Mouse (Mus musculus): ENCODE results near the gene Slco2b1. TPM values are rescaled to one million over a fixed set of nuclear protein-coding genes. Genes with fewer than 3 reads are reported as not detected.
A peak's percentile ranks its signal among the peaks of the same experiment; 100 is the strongest.

The Slco2b1 gene
- polyA plus RNA-seq, 1 experiment from 2014 or later = 3.0 TPM

GRCm38 (mm10) chr7:99663507-99664220, 47.5 kb downstream of the Slco2b1 start:
- H3K4me3 ChIP-seq (ENCODE audit: low read length) = no peak overlapping the region
- H3K9ac ChIP-seq (replicated peaks; ENCODE audit: low read length) = no peak overlapping the region
- WGBS = 86% methylated on average over 9 of the region's 9 CpGs
- H3K4me2 ChIP-seq (replicated peaks; ENCODE audit: low read depth, low read length) = no peak overlapping the region
- peaks cover 12% of the 10 kb centered on the region for H3K4me1 ChIP-seq (ENCODE audit: insufficient read depth, low read length)
- H3K27ac ChIP-seq (ENCODE audit: low read length) = no peak overlapping the region
- ATAC-seq (ENCODE audit: low FRiP score, low TSS enrichment) = no peak
- no peaks in the 10 kb centered on the region for H3K36me3 ChIP-seq (ENCODE audit: insufficient read depth, low read length)
- H3K27me3 ChIP-seq (ENCODE audit: insufficient read depth, low read length) = peaks cover 3% of the 10 kb centered on the region; the same call in 1 of the 2 replicates
- no peaks in the 10 kb centered on the region for H3K9me3 ChIP-seq (ENCODE audit: low read length)

GRCm38 (mm10) chr7:99662311-99662710, 48.8 kb downstream of the Slco2b1 start:
- H3K4me2 ChIP-seq (replicated peaks; ENCODE audit: low read depth, low read length) = no peak overlapping the region
- no peak overlapping the region for H3K27ac ChIP-seq (ENCODE audit: low read length)
- peaks cover 12% of the 10 kb centered on the region for H3K4me1 ChIP-seq (ENCODE audit: insufficient read depth, low read length)
- H3K4me3 ChIP-seq (ENCODE audit: low read length) = no peak overlapping the region
- whole genome bisulfite sequencing = 70% methylated on average over 2 of the region's 2 CpGs
- no peak for ATAC-seq (ENCODE audit: low FRiP score, low TSS enrichment)
- H3K36me3 ChIP-seq (ENCODE audit: insufficient read depth, low read length) = no peaks in the 10 kb centered on the region
- peaks cover 3% of the 10 kb centered on the region; the same call in 1 of the 2 replicates for H3K27me3 ChIP-seq (ENCODE audit: insufficient read depth, low read length)
- H3K9ac ChIP-seq (replicated peaks; ENCODE audit: low read length) = no peak overlapping the region
- no peaks in the 10 kb centered on the region for H3K9me3 ChIP-seq (ENCODE audit: low read length)

- no peak overlapping the region for H3K9ac ChIP-seq (replicated peaks; ENCODE audit: low read length)
- ATAC-seq (ENCODE audit: low FRiP score, low TSS enrichment) = no peak
- H3K4me3 ChIP-seq (ENCODE audit: low read length) = no peak overlapping the region
- no peak overlapping the region for H3K27ac ChIP-seq (ENCODE audit: low read length)
- WGBS = 78% methylated on average over 14 of the region's 14 CpGs
- no peaks in the 10 kb centered on the region for H3K9me3 ChIP-seq (ENCODE audit: low read length)
- H3K4me2 ChIP-seq (replicated peaks; ENCODE audit: low read depth, low read length) = no peak overlapping the region
- no peaks in the 10 kb centered on the region for H3K27me3 ChIP-seq (ENCODE audit: insufficient read depth, low read length)
- H3K36me3 ChIP-seq (ENCODE audit: insufficient read depth, low read length) = no peaks in the 10 kb centered on the region
- peaks cover 12% of the 10 kb centered on the region for H3K4me1 ChIP-seq (ENCODE audit: insufficient read depth, low read length)
Observed at GRCm38 (mm10) chr7:99661571-99662230, 49.4 kb downstream of the Slco2b1 start.

- H3K27ac ChIP-seq (ENCODE audit: low read length) = no peak overlapping the region
- ATAC-seq (ENCODE audit: low FRiP score, low TSS enrichment) = no peak
- no peak overlapping the region for H3K4me2 ChIP-seq (replicated peaks; ENCODE audit: low read depth, low read length)
- 60% methylated on average over 9 of the region's 9 CpGs for WGBS
- no peaks in the 10 kb centered on the region for H3K36me3 ChIP-seq (ENCODE audit: insufficient read depth, low read length)
- peaks cover 12% of the 10 kb centered on the region for H3K4me1 ChIP-seq (ENCODE audit: insufficient read depth, low read length)
- H3K27me3 ChIP-seq (ENCODE audit: insufficient read depth, low read length) = no peaks in the 10 kb centered on the region
- no peak overlapping the region for H3K9ac ChIP-seq (replicated peaks; ENCODE audit: low read length)
- no peaks in the 10 kb centered on the region for H3K9me3 ChIP-seq (ENCODE audit: low read length)
- no peak overlapping the region for H3K4me3 ChIP-seq (ENCODE audit: low read length)
Observed at GRCm38 (mm10) chr7:99661071-99661470, 50.1 kb downstream of the Slco2b1 start.

- H3K4me1 ChIP-seq (ENCODE audit: insufficient read depth, low read length) = peaks cover 3% of the 10 kb centered on the region
- WGBS = 46% methylated on average over 12 of the region's 12 CpGs
- H3K27ac ChIP-seq (ENCODE audit: low read length) = no peak overlapping the region
- ATAC-seq (ENCODE audit: low FRiP score, low TSS enrichment) = peak; percentile 86; the same call in 1 of the 2 replicates
- H3K27me3 ChIP-seq (ENCODE audit: insufficient read depth, low read length) = no peaks in the 10 kb centered on the region
- no peaks in the 10 kb centered on the region for H3K9me3 ChIP-seq (ENCODE audit: low read length)
- no peak overlapping the region for H3K4me2 ChIP-seq (replicated peaks; ENCODE audit: low read depth, low read length)
- no peak overlapping the region for H3K9ac ChIP-seq (replicated peaks; ENCODE audit: low read length)
- H3K36me3 ChIP-seq (ENCODE audit: insufficient read depth, low read length) = no peaks in the 10 kb centered on the region
- no peak overlapping the region for H3K4me3 ChIP-seq (ENCODE audit: low read length)
Observed at GRCm38 (mm10) chr7:99659379-99660029, 51.6 kb downstream of the Slco2b1 start.

GRCm38 (mm10) chr7:99654244-99654643, 56.9 kb downstream of the Slco2b1 start:
- no peak for ATAC-seq (ENCODE audit: low FRiP score, low TSS enrichment)
- no peaks in the 10 kb centered on the region for H3K4me1 ChIP-seq (ENCODE audit: insufficient read depth, low read length)

GRCm38 (mm10) chr7:99649585-99649984, 61.6 kb downstream of the Slco2b1 start:
- ATAC-seq (ENCODE audit: low FRiP score, low TSS enrichment) = no peak
- Histone ChIP-seq H3K4me3 (ENCODE audit: low read length) (no peak overlapping the region), H3K27ac (ENCODE audit: low read length) (no peak overlapping the region), H3K4me2 (replicated peaks; ENCODE audit: low read depth, low read length) (no peak overlapping the region), H3K9me3 (ENCODE audit: low read length) (no peaks in the 10 kb centered on the region), H3K9ac (replicated peaks; ENCODE audit: low read length) (no peak overlapping the region), H3K4me1 (ENCODE audit: insufficient read depth, low read length) (no peaks in the 10 kb centered on the region), H3K27me3 (ENCODE audit: insufficient read depth, low read length) (no peaks in the 10 kb centered on the region), H3K36me3 (ENCODE audit: insufficient read depth, low read length) (no peaks in the 10 kb centered on the region)
- 59% methylated on average over 4 of the region's 4 CpGs for WGBS

More at GRCm38 (mm10) chr7:99654244-99654643, 56.9 kb downstream of the Slco2b1 start:
- no peaks in the 10 kb centered on the region for H3K36me3 ChIP-seq (ENCODE audit: insufficient read depth, low read length)
- no peak overlapping the region for H3K4me2 ChIP-seq (replicated peaks; ENCODE audit: low read depth, low read length)
- no peak overlapping the region for H3K9ac ChIP-seq (replicated peaks; ENCODE audit: low read length)
- H3K4me3 ChIP-seq (ENCODE audit: low read length) = no peak overlapping the region
- H3K27ac ChIP-seq (ENCODE audit: low read length) = no peak overlapping the region
- no peaks in the 10 kb centered on the region for H3K27me3 ChIP-seq (ENCODE audit: insufficient read depth, low read length)
- H3K9me3 ChIP-seq (ENCODE audit: low read length) = no peaks in the 10 kb centered on the region
- 79% methylated on average over 11 of the region's 11 CpGs for WGBS

GRCm38 (mm10) chr7:99648623-99649022, 62.5 kb downstream of the Slco2b1 start:
- no peak for ATAC-seq (ENCODE audit: low FRiP score, low TSS enrichment)
- H3K27ac ChIP-seq (ENCODE audit: low read length) = no peak overlapping the region
- 4% methylated on average over 6 of the region's 6 CpGs for WGBS
- H3K4me1 ChIP-seq (ENCODE audit: insufficient read depth, low read length) = no peaks in the 10 kb centered on the region
- no peaks in the 10 kb centered on the region for H3K27me3 ChIP-seq (ENCODE audit: insufficient read depth, low read length)
- H3K9ac ChIP-seq (replicated peaks; ENCODE audit: low read length) = no peak overlapping the region
- no peak overlapping the region for H3K4me2 ChIP-seq (replicated peaks; ENCODE audit: low read depth, low read length)
- H3K9me3 ChIP-seq (ENCODE audit: low read length) = no peaks in the 10 kb centered on the region
- no peaks in the 10 kb centered on the region for H3K36me3 ChIP-seq (ENCODE audit: insufficient read depth, low read length)
- no peak overlapping the region for H3K4me3 ChIP-seq (ENCODE audit: low read length)

GRCm38 (mm10) chr7:99644701-99645100, 66.4 kb downstream of the Slco2b1 start:
- Histone ChIP-seq H3K4me3 (ENCODE audit: low read length) (no peak overlapping the region), H3K4me1 (ENCODE audit: insufficient read depth, low read length) (no peaks in the 10 kb centered on the region), H3K9me3 (ENCODE audit: low read length) (no peaks in the 10 kb centered on the region), H3K27me3 (ENCODE audit: insufficient read depth, low read length) (no peaks in the 10 kb centered on the region), H3K9ac (replicated peaks; ENCODE audit: low read length) (no peak overlapping the region), H3K36me3 (ENCODE audit: insufficient read depth, low read length) (no peaks in the 10 kb centered on the region), H3K27ac (ENCODE audit: low read length) (no peak overlapping the region), H3K4me2 (replicated peaks; ENCODE audit: low read depth, low read length) (no peak overlapping the region)
- no peak for ATAC-seq (ENCODE audit: low FRiP score, low TSS enrichment)
- WGBS = 78% methylated on average over 7 of the region's 7 CpGs

- no peaks in the 10 kb centered on the region for H3K27me3 ChIP-seq (ENCODE audit: insufficient read depth, low read length)
Observed at GRCm38 (mm10) chr7:99642078-99642477, 69.1 kb downstream of the Slco2b1 start.

More at GRCm38 (mm10) chr7:99642078-99642477, 69.1 kb downstream of the Slco2b1 start:
- H3K4me2 ChIP-seq (replicated peaks; ENCODE audit: low read depth, low read length) = no peak overlapping the region
- no peak overlapping the region for H3K27ac ChIP-seq (ENCODE audit: low read length)
- WGBS = 62% methylated on average over 3 of the region's 3 CpGs
- H3K9ac ChIP-seq (replicated peaks; ENCODE audit: low read length) = no peak overlapping the region
- H3K9me3 ChIP-seq (ENCODE audit: low read length) = no peaks in the 10 kb centered on the region
- H3K4me3 ChIP-seq (ENCODE audit: low read length) = no peak overlapping the region
- no peaks in the 10 kb centered on the region for H3K36me3 ChIP-seq (ENCODE audit: insufficient read depth, low read length)
- H3K4me1 ChIP-seq (ENCODE audit: insufficient read depth, low read length) = no peaks in the 10 kb centered on the region
- ATAC-seq (ENCODE audit: low FRiP score, low TSS enrichment) = no peak

All from kidney, embryonic 16.5 days (tissue).